Mouse (Mus musculus) thymus, adult 2 months (tissue): Measurements from ENCODE around the gene Snn.

Experiments used
- CTCF ChIP-seq: fragments of 200-500 bp; IDR thresholded peaks from 2 replicates; pipeline ENCODE4 v1.5.1; 2012; ENCODE audit warnings: mild to moderate bottlenecking, control low read depth, low read length, moderate library complexity, borderline replicate concordance; ENCODE audit not compliant: control insufficient read depth, poor library complexity, insufficient read depth; ENCODE audit errors: extremely low read depth
- POLR2A ChIP-seq: fragments of 200-500 bp; IDR thresholded peaks from 2 replicates; pipeline ENCODE4 v1.6.1; 2012; ENCODE audit warnings: mild to moderate bottlenecking, low read length, control low read depth, moderate library complexity; ENCODE audit not compliant: control insufficient read depth, poor library complexity, insufficient read depth; ENCODE audit errors: extremely low read depth

- no peak for TF ChIP-seq CTCF
- no peak for TF ChIP-seq POLR2A
These were observed 10.5 kb upstream of the Snn start for GRCm38 (mm10) chr16:11050226-11050625.
